Mouse (Mus musculus) forebrain, embryonic 16.5 days (tissue): ENCODE results near the gene Hpgds. TPM values are rescaled to one million over a fixed set of nuclear protein-coding genes. Genes with fewer than 3 reads are reported as not detected.

ENCODE experiments used
- ATAC-seq: fragments of 200-750 bp; cut with Nextera tagmentation; 2 replicates; pipeline ENCODE4 v1.8.0; 2017; ENCODE audit warnings: mild to moderate bottlenecking, moderate library complexity
- H3K27ac ChIP-seq: fragments of 300-500 bp; sonication (generic); 2 replicates; pipeline ENCODE4 v1.5.1; 2014; ENCODE audit warnings: low read length, control low read depth
- H3K27me3 ChIP-seq: fragments of 300-500 bp; sonication (generic); replicated peaks from 2 replicates; pipeline ENCODE4 v1.6.1; 2014; ENCODE audit warnings: low read length; ENCODE audit not compliant: control insufficient read depth, insufficient read depth
- H3K36me3 ChIP-seq: fragments of 300-500 bp; sonication (generic); 2 replicates; pipeline ENCODE4 v1.6.1; 2014; ENCODE audit not compliant: control insufficient read depth, insufficient read depth
- H3K4me1 ChIP-seq: fragments of 300-500 bp; sonication (generic); replicated peaks from 2 replicates; pipeline ENCODE4 v1.6.1; 2014; ENCODE audit warnings: low read length; ENCODE audit not compliant: control insufficient read depth, insufficient read depth
- H3K4me2 ChIP-seq: fragments of 300-500 bp; sonication (generic); 2 replicates; pipeline ENCODE4 v1.6.1; 2014; ENCODE audit warnings: mild to moderate bottlenecking, low read length, control low read depth
- H3K4me3 ChIP-seq: fragments of 300-500 bp; sonication (generic); replicated peaks from 2 replicates; pipeline ENCODE4 v1.5.1; 2014; ENCODE audit warnings: mild to moderate bottlenecking, low read length, control low read depth
- H3K9ac ChIP-seq: fragments of 300-500 bp; sonication (generic); replicated peaks from 2 replicates; pipeline ENCODE4 v1.6.1; 2014; ENCODE audit warnings: low read depth, low read length, control low read depth
- H3K9me3 ChIP-seq: fragments of 300-500 bp; sonication (generic); 2 replicates; pipeline ENCODE4 v1.6.1; 2016; ENCODE audit warnings: low read length; ENCODE audit not compliant: control insufficient read depth
- WGBS: fragments of 180-500 bp; shearing (Covaris S2); extraction: QIAGEN DNeasy Blood & Tissue Kit; methylation state at CpG from one replicate; pipeline ENCODE4 v1.1.7; 2014; 5-methylcytosine and 5-hydroxymethylcytosine counted together
- polyA plus RNA-seq: library from polyadenylated mRNA; unstranded; fragments of >200 nt; fragmentation: Nextera tagmentation; extraction: Ambion mirVana; gene quantifications from 2 replicates; pipeline ENCODE4 v1.2.1, GENCODE M21; 2015

Hpgds gene
- polyA plus RNA-seq, 1 experiment from 2014 or later = 2.7 TPM

- H3K9me3 ChIP-seq = no peaks in the 10 kb centered on the region
- H3K4me1 ChIP-seq = peaks cover 3% of the 10 kb centered on the region; the same call in 1 of the 2 replicates
- no peak overlapping the region for H3K27ac ChIP-seq
- H3K36me3 ChIP-seq = peaks cover 37% of the 10 kb centered on the region
- H3K4me3 ChIP-seq = no peak overlapping the region
- WGBS = 74% methylated on average over 2 of the region's 2 CpGs
- H3K9ac ChIP-seq = no peak overlapping the region
- no peak overlapping the region for H3K4me2 ChIP-seq
- no peaks in the 10 kb centered on the region for H3K27me3 ChIP-seq
- no peak for ATAC-seq
Observed at GRCm38 (mm10) chr6:65075201-65075600, 69.5 kb downstream of the Hpgds start.

Other genes with a start within 250 kb of the Hpgds start
- 92.0 and 98.7 TPM in 2 replicates for gene Smarcad1, start 102.3 kb downstream of the Hpgds start, polyA plus RNA-seq
- gene C130060K24Rik, start 236.2 kb upstream of the Hpgds start, polyA plus RNA-seq = 0.53 and 0.84 TPM in 2 replicates